Mouse (Mus musculus) right cerebral cortex, adult 18-20 months (tissue): ENCODE data around the gene Cep152.

Experiments used
- DNase-seq: peaks from one replicate; pipeline ENCODE4 v3.0.0; 2022; ENCODE audit warnings: mixed read lengths

Cep152 gene

DNA sequence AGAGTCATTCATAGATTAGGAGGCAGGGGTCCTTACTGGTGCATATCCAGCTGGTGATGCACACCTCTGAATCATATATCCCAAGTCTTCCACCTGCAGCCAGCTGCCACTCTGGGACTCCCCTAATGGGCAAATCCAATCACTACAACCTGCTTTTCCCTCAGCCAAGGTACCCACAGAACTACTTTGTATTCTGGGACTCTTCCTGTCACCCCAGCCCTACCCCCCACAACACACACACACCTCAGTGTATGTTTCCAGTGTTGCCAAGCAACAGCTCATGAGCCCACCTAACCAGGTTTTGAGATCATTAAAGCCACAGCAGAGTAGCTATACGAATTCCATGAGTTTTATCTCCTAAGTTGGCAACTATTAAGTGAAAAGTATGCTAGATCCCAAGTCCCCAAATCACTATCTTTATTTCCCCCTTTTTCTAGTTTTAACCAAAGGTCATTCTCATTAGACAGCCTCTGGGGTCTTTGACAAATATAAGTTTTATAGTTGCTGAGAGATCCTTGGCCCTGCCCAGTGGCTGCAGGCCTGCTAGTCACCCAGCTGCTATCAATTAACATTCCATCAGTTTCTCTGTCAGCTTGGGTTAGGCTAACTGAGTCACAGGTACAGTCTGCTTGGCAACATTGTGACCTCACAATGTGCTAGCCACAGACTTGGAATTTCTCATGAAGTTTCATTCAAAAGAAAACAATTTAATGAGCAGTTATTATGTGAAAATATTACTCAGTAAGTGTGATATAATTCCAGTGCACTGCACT is 75.9 kb downstream of the Cep152 start:
- DNase-seq, result no peak

- DNase-seq, result no peak
Measured at GRCm38 (mm10) chr2:125544986-125545385, 79.9 kb downstream of the Cep152 start.

DNA sequence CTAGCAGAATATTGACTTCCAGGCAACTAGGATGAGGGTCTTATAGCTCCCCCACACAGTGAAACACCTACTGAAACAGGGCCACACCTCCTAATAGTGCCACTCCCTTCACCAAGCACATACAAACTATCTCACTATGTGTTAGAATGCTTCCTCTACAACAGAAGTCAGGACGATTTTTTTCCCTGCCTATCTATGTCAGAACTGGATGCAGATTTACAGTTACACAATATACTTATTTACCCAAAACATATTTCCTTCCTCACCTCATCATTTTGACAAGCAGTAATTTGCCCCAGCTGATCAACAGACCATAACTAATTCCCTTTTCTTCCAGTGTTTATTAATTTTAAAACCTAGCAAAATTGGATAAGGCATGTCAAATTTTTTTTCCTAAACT is 81.3 kb downstream of the Cep152 start:
- DNase-seq, result no peak

DNA sequence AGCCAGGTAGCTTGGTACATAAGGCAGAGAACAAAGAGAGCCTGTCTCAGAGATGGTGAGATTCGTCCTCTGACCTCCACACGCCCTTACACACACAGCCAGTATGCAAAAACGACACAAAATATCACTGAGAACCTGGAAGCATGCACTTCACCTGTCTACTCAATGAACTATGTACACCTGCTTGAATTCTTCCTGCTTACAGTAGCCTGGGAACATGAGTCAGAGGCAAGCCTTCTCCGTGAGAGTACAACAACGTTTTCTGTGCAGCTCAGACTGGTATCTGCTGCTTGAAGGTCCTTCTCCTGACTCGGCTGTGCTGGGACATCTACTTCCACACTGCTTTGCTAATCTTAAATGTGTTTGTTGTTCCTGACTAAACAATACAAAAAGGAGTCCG is 83.5 kb downstream of the Cep152 start:
- no peak for DNase-seq

DNA sequence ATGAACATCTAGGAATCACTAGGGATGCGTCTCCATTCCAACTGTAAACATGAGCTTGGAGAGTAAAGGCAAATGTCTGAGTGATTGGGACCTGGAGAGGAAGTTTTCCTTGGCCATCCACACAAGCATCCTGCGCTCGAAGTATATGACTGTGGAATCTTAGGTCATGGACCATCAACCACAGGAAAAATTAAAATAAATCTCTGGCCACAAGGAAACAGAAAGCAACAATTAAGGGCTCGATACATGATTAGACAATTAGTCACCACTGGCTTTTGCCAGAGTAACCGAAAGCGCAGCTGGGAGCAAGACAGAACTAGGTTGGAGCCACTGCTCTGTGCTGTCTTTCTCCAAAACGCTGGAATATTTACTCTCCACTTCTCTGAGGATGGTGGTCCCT is 84.3 kb downstream of the Cep152 start:
- DNase-seq, result no peak

DNA sequence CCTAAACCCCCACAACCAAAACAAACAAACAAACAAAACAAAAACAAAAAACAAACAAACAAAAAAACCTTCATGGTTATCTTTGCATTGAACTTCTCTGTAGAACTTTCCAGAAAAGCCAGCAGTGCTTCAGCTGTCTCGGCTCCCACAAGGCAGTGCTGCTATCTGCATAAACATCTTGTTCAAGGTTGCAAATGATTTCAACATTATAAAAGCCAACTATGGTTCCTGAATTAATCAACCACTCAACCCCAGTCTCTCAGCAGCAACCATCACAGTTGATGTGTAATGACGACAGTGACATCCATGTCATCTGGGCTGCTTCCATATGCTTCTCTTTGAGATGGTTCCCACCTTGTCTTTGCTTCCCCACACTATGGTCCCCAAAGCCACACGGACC is 85.3 kb downstream of the Cep152 start:
- no peak for DNase-seq

- no peak for DNase-seq
Measured at GRCm38 (mm10) chr2:125530665-125531064, 94.2 kb downstream of the Cep152 start.

GRCm38 (mm10) chr2:125526566-125526965 is 98.3 kb downstream of the Cep152 start:
- DNase-seq, result no peak

GRCm38 (mm10) chr2:125525484-125525883 is 99.4 kb downstream of the Cep152 start:
- no peak for DNase-seq

DNA sequence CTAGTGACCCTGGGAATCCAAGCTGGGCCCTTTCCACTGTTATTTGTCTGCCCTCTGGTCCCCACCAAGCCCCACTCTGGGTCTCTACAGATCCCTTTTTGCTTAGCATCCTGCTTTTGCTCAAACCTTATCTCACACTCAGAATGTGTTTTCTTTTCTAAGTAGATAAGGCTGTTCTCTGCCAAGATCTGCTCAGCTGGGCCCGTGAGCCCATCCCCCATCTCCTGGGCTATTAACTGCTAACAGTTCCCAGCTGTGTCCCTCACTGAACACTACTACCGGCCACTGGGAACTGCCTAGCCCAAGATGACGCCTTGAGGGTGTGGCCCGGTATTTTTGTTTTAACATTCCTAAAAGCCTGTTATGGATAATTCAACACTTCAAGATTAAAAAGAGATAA is 108.3 kb downstream of the Cep152 start:
- DNase-seq, result no peak

GRCm38 (mm10) chr2:125515291-125516057 is 109.4 kb downstream of the Cep152 start:
- DNase-seq, result no peak

- no peak for DNase-seq
Measured at GRCm38 (mm10) chr2:125514391-125514790, 110.5 kb downstream of the Cep152 start.
